Mouse (Mus musculus) stomach, postnatal 0 days (tissue): Measurements from ENCODE around the gene Slc39a7.

ENCODE experiments used
- CTCF ChIP-seq: IDR thresholded peaks from 2 replicates; pipeline ENCODE4 v1.5.1; 2016; ENCODE audit warnings: antibody characterized with exemption, low read depth, mild to moderate bottlenecking, moderate library complexity
- EP300 ChIP-seq: optimal IDR thresholded peaks from 2 replicates; pipeline ENCODE3; 2016; ENCODE audit warnings: antibody characterized with exemption

GRCm38 (mm10) chr17:34013436-34013835 lies 18.0 kb downstream of the Slc39a7 start:
- no peak for TF ChIP-seq EP300
- no peak for TF ChIP-seq CTCF
